Mouse (Mus musculus) midbrain, embryonic 11.5 days (tissue): ENCODE measurements around the gene Nrip2. TPM values are rescaled to one million over a fixed set of nuclear protein-coding genes. Genes with fewer than 3 reads are reported as not detected.

Experiments used
- ATAC-seq: fragments of 200-750 bp; cut with Nextera tagmentation; 2 replicates; pipeline ENCODE4 v1.8.0; 2017; ENCODE audit warnings: moderate TSS enrichment, moderate library complexity; ENCODE audit not compliant: low FRiP score
- DNase-seq: peaks from one replicate; pipeline ENCODE4 v3.0.0; 2015; ENCODE audit warnings: low spot score; ENCODE audit errors: missing footprints
- H3K27ac ChIP-seq: fragments of 300-500 bp; sonication (generic); 2 replicates; pipeline ENCODE4 v1.5.1; 2014; ENCODE audit warnings: low read depth, low read length
- H3K27me3 ChIP-seq: fragments of 300-500 bp; sonication (generic); 2 replicates; pipeline ENCODE4 v1.6.1; 2014; ENCODE audit warnings: mild to moderate bottlenecking, low read length, moderate library complexity, mixed read lengths; ENCODE audit not compliant: control insufficient read depth, insufficient read depth
- H3K36me3 ChIP-seq: fragments of 300-500 bp; sonication (generic); 2 replicates; pipeline ENCODE4 v1.6.1; 2014; ENCODE audit warnings: mild to moderate bottlenecking, low read length, moderate library complexity, mixed read lengths; ENCODE audit not compliant: control insufficient read depth, insufficient read depth
- H3K4me1 ChIP-seq: fragments of 300-500 bp; sonication (generic); 2 replicates; pipeline ENCODE4 v1.6.1; 2014; ENCODE audit warnings: low read length; ENCODE audit not compliant: control insufficient read depth, insufficient read depth
- H3K4me2 ChIP-seq: fragments of 300-500 bp; sonication (generic); 2 replicates; pipeline ENCODE4 v1.6.1; 2014; ENCODE audit warnings: mild to moderate bottlenecking, moderate library complexity
- H3K4me3 ChIP-seq: fragments of 300-500 bp; sonication (generic); 2 replicates; pipeline ENCODE4 v1.5.1; 2014; ENCODE audit warnings: low read depth, low read length
- H3K9ac ChIP-seq: fragments of 300-500 bp; sonication (generic); 2 replicates; pipeline ENCODE4 v1.6.1; 2014; ENCODE audit warnings: low read length
- H3K9me3 ChIP-seq: fragments of 300-500 bp; sonication (generic); 2 replicates; pipeline ENCODE4 v1.6.1; 2016; ENCODE audit warnings: low read length; ENCODE audit not compliant: control insufficient read depth
- WGBS: fragments of 180-500 bp; shearing (Covaris S2); extraction: QIAGEN DNeasy Blood & Tissue Kit; methylation state at CpG from one replicate; pipeline ENCODE4 v1.1.7; 2014; 5-methylcytosine and 5-hydroxymethylcytosine counted together
- polyA plus RNA-seq: library from polyadenylated mRNA; unstranded; fragments of >200 nt; fragmentation: Nextera tagmentation; extraction: Ambion mirVana; gene quantifications from 2 replicates; pipeline ENCODE4 v1.2.1, GENCODE M21; 2014

The Nrip2 gene
- polyA plus RNA-seq, 1 experiment from 2014 or later: 2.7 TPM

DNA sequence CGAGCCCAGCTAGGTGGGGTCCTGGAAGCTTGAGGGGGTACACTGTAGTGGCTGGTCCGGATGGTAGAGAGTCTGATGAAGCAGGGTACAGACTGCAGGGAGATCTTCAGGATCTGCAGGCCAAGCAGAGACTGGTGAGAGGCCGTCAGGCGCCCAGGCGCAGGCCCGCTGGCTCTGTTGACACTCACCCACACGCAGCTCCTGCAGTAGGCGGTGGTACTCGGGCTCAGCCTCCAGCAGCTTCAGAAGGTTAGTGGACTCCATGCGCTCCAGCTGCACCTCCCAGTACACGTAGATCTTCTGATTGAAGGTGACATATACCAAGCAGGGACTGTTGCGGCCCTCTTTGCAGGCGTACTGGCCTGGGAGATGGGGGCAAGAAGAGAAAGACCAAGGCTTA lies 11.2 kb downstream of the Nrip2 start:
- Histone ChIP-seq H3K9me3 (no peaks in the 10 kb centered on the region), H3K4me1 (no peaks in the 10 kb centered on the region), H3K36me3 (peaks cover 25% of the 10 kb centered on the region), H3K4me2 (no peak overlapping the region), H3K4me3 (no peak overlapping the region), H3K27me3 (no peaks in the 10 kb centered on the region), H3K27ac (no peak overlapping the region), H3K9ac (no peak overlapping the region)
- ATAC-seq (no peak), DNase-seq (peak; percentile 56)
- 95% methylated on average over 13 of the region's 13 CpGs for WGBS

DNA sequence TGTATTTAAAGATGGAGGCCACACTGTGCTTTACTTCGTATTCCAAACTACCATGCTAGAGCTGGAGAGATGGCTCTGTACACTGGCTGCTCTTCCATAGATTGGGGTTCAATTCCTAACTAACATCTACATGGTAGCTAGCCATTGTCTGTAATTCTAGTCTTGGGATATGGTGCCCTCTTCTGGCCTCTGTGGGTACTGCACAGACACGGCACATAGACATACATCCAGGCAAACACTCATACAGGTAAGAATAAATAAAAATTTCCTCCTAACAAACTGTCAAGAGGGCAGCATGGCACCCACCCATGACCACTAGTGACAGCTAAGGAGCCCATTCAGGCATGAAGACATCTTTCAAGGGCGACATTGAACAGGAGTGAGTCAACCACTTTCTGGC lies 12.0 kb downstream of the Nrip2 start:
- H3K4me2 ChIP-seq: no peak overlapping the region
- H3K4me1 ChIP-seq: no peaks in the 10 kb centered on the region
- no peaks in the 10 kb centered on the region for H3K27me3 ChIP-seq
- no peak overlapping the region for H3K9ac ChIP-seq
- H3K27ac ChIP-seq: no peak overlapping the region
- ATAC-seq (peak; percentile 43; the same call in 1 of the 2 replicates), DNase-seq (peak; percentile 98)
- no peak overlapping the region for H3K4me3 ChIP-seq
- peaks cover 25% of the 10 kb centered on the region for H3K36me3 ChIP-seq
- WGBS: 14% methylated on average over 3 of the region's 3 CpGs
- H3K9me3 ChIP-seq: no peaks in the 10 kb centered on the region

DNA sequence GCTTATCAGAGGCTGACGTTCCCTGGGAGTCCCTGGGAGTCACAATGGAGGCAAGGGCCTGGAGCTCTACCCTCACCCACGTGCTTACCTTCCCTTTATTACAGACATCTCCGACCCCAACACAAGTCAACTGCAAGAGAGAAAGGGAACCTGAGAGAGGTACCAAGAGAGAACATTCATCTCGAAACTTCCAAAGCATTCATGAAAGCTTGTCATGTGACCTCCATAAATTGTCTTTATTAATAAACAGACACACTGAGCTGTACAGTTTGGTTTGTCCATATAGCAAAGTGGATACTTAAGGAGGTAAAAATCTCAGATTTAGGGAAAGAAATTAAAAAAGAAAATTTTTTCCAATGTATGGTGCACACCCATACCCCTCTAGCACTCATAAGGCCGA lies 17.1 kb downstream of the Nrip2 start:
- WGBS: 87% methylated on average over 5 of the region's 5 CpGs
- Histone ChIP-seq H3K9ac (no peak overlapping the region), H3K4me2 (no peak overlapping the region), H3K27ac (no peak overlapping the region), H3K4me3 (no peak overlapping the region), H3K4me1 (no peaks in the 10 kb centered on the region), H3K36me3 (peaks cover 8% of the 10 kb centered on the region), H3K27me3 (no peaks in the 10 kb centered on the region), H3K9me3 (no peaks in the 10 kb centered on the region)
- DNase-seq (no peak), ATAC-seq (no peak)

DNA sequence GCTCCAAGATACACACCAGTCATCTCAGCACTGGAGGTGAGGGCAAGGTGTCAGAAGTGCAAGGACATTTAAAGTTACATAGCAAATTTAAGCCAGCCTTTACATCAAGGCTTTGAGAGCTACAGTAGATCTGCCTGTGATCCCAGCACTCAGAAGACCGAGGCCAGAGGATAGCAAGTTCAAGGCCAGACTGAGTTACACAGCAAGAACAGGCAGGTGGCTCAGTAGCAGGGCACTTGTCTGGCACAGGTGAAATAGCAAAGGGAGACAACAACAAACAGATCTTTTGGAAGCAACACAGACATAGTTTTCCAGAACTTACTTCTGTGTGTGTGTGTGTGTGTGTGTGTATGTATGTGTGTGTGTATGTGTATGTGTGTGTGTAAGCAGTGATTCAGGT lies 19.0 kb downstream of the Nrip2 start:
- WGBS: 96% methylated on average over 1 of the region's 1 CpGs
- Histone ChIP-seq H3K9me3 (no peaks in the 10 kb centered on the region), H3K4me2 (no peak overlapping the region), H3K36me3 (peaks cover 2% of the 10 kb centered on the region; the same call in 1 of the 2 replicates), H3K27me3 (no peaks in the 10 kb centered on the region), H3K27ac (no peak overlapping the region), H3K4me1 (no peaks in the 10 kb centered on the region), H3K9ac (no peak overlapping the region), H3K4me3 (no peak overlapping the region)
- ATAC-seq: no peak
- peak; percentile 57 for DNase-seq

DNA sequence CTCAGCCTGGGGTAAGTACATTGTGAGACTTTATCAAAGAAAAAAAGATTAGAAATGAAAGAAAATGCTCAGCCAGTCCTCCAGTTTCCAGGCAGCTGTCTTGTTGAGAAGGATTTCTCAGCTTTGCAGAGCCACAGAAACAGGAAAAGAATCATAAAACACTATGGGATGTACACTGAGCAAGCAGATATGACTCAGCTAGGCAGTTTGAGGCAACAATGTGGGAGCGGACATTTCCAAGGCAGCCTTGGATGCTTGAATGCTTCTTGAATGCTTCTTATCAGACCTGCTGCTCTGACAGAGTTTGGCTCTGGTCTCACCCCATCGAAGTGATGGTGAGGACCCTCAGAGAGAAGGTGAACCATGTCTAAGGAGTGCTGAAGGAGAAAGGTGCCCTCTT lies 21.9 kb downstream of the Nrip2 start:
- Histone ChIP-seq H3K9me3 (no peaks in the 10 kb centered on the region), H3K4me1 (peaks cover 5% of the 10 kb centered on the region; the same call in 1 of the 2 replicates), H3K36me3 (peaks cover 2% of the 10 kb centered on the region; the same call in 1 of the 2 replicates), H3K4me2 (no peak overlapping the region), H3K4me3 (no peak overlapping the region), H3K27ac (no peak overlapping the region), H3K9ac (no peak overlapping the region), H3K27me3 (no peaks in the 10 kb centered on the region)
- no peak for ATAC-seq
- 89% methylated on average over 2 of the region's 2 CpGs for WGBS
- no peak for DNase-seq

DNA sequence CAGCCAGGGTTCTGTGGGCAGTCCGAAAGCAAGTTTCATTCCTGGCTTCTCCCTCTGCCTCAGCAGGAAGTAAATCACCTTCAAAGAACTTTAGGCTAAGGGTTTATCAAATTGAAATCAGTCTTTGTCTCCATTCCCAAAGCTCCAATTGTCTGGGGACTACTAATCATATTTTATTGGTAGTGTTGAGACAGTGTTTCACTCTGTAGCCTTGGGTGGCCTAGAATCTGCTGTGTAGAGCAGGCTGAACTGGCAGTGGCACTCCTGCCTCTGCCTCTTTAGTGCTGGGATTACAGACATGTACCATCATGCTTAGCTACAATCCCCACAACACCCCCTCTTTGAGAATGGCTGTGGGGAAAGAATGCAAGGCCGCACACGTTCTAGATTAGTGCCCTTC lies 22.4 kb downstream of the Nrip2 start:
- Histone ChIP-seq H3K9me3 (no peaks in the 10 kb centered on the region), H3K4me2 (no peak overlapping the region), H3K9ac (no peak overlapping the region), H3K27ac (no peak overlapping the region), H3K36me3 (peaks cover 2% of the 10 kb centered on the region; the same call in 1 of the 2 replicates), H3K4me3 (no peak overlapping the region), H3K4me1 (peaks cover 5% of the 10 kb centered on the region; the same call in 1 of the 2 replicates), H3K27me3 (no peaks in the 10 kb centered on the region)
- peak; percentile 76 for DNase-seq
- no peak for ATAC-seq
- 95% methylated on average over 3 of the region's 3 CpGs for WGBS

DNA sequence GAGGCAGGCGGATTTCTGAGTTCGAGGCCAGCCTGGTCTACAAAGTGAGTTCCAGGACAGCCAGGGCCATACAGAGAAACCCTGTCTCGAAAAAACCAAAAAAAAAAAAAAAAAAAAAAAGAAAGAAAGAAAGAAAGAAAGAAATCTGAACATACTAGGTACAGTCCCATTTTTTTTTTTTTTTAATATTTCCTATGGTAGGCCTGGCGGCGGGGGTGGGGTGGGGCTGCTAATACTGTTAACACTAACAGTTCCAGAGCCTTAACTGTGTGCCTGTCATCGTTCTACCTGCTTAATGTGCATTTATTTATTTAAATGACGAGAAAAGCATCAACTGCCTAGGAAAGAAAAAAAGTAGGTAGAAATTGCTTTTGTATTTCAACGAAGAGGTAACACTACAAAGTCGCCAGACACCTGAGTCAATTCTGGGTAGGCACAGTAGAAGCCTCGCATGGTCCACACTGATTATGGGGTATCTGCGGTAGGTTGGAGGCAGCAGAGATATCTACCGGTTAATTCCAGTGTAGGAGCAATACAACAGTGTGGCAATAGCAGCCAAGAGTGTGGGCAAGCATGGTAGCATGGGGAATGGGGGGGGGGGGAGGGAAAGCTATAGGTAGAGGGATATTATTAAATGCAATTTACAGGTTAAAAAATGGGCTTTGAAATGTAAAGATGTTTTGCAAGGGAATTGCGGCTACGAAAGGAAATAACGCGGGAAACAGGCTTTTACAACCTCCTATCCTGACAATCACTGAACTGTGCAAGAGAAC lies 24.6 kb downstream of the Nrip2 start:
- WGBS: 48% methylated on average over 15 of the region's 16 CpGs
- H3K4me2 ChIP-seq: peak overlapping the region; percentile 60
- H3K36me3 ChIP-seq: peaks cover 5% of the 10 kb centered on the region; the same call in 1 of the 2 replicates
- H3K27ac ChIP-seq: peak overlapping the region; percentile 94; the same call in 1 of the 2 replicates
- DNase-seq: peak; percentile 89
- peak overlapping the region; percentile 82 for H3K9ac ChIP-seq
- peak overlapping the region; percentile 63 for H3K4me3 ChIP-seq
- H3K9me3 ChIP-seq: no peaks in the 10 kb centered on the region
- peaks cover 5% of the 10 kb centered on the region; the same call in 1 of the 2 replicates for H3K4me1 ChIP-seq
- no peaks in the 10 kb centered on the region for H3K27me3 ChIP-seq
- ATAC-seq: 0 out of 2 replicates have a peak, but pooled peaks have one; percentile 28

DNA sequence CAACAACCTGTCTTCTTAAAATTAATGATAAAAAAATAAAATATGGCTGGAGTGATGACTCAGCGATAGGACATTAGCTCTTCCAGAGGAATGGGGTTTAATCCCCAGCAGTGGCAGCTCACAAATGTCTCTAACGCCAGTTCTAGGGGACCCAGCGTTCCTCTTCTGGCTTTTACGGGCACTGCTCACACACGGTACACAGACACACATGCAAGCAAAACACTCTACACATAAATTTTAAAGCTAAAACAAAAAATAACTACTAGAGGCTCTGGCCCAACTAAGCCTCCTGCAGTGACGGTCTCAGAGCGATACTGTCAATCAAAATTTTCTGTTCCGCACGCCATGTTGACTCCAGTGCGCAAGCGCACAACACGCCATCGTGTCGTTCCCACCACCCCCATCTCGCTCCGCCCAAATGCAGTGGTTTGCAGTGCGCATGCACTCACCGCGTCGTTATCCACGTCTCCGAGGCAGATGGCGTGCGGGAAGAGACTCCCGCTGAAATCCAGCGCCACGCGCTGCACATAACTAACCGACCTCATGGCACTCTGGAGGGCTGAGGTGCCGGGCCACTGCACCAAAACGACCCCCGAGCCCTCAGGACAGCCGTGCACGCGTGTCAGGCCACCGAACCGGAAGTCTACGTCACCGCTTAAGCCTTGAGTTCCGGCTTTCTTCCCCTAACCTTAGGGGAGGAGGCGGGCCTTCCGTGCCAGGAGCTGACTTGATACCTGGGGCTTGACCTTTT lies 25.3 kb downstream of the Nrip2 start, which contains the start of gene Itfg2:
Gene Itfg2 (minus strand): TSS at position 663 of the 751 bp plus-strand sequence.
- peaks cover 5% of the 10 kb centered on the region; the same call in 1 of the 2 replicates for H3K4me1 ChIP-seq
- H3K4me2 ChIP-seq: peak within 1 kb of the TSS; percentile 60
- peaks cover 9% of the 10 kb centered on the region; the same call in 1 of the 2 replicates for H3K36me3 ChIP-seq
- under 1% methylated on average over 42 of the region's 42 CpGs for WGBS
- peak within 1 kb of the TSS; percentile 82 for H3K9ac ChIP-seq
- ATAC-seq (peak; percentile 95), DNase-seq (peak; percentile 99)
- H3K4me3 ChIP-seq: peak within 1 kb of the TSS; percentile 63
- H3K27me3 ChIP-seq: no peaks in the 10 kb centered on the region
- no peaks in the 10 kb centered on the region for H3K9me3 ChIP-seq
- H3K27ac ChIP-seq: peak within 1 kb of the TSS; percentile 94

DNA sequence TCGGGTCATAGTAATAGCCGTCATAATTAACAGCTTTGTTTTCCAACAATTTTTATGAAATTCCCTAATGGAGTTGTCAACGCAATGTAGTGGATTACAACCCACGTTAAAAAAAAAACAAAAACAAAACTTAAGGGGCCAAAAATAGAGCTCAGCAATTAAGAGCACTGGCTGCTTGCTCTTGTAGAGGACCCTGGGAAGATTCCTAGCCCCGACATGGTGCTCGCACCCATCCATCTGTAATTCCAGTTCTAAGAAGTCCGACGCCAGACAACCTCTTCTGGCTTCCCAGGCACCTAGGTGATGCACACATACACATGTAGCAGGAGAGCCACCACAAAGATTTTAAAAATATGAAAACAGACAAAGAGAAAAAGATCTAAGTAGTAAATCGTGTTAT lies 25.9 kb downstream of the Nrip2 start:
- Histone ChIP-seq H3K4me1 (peaks cover 5% of the 10 kb centered on the region; the same call in 1 of the 2 replicates), H3K4me2 (peak overlapping the region; percentile 60), H3K36me3 (peaks cover 12% of the 10 kb centered on the region), H3K9me3 (no peaks in the 10 kb centered on the region), H3K9ac (peak overlapping the region; percentile 82), H3K27me3 (no peaks in the 10 kb centered on the region), H3K27ac (no peak overlapping the region), H3K4me3 (peak overlapping the region; percentile 63)
- no peak for ATAC-seq
- DNase-seq: no peak
- WGBS: 22% methylated on average over 9 of the region's 9 CpGs
